Mouse (Mus musculus) neural tube, embryonic 12.5 days (tissue): ENCODE measurements around the gene Avpr2. TPM values are rescaled to one million over a fixed set of nuclear protein-coding genes. Genes with fewer than 3 reads are reported as not detected.

Source experiments
- ATAC-seq: fragments of 200-750 bp; cut with Nextera tagmentation; 2 replicates; pipeline ENCODE4 v1.8.0; 2017; ENCODE audit warnings: low read depth, mild to moderate bottlenecking, moderate TSS enrichment, moderate library complexity; ENCODE audit not compliant: low FRiP score
- H3K27ac ChIP-seq: fragments of 300-500 bp; sonication (generic); 2 replicates; pipeline ENCODE4 v1.5.1; 2016
- H3K27me3 ChIP-seq: fragments of 300-500 bp; sonication (generic); replicated peaks from 2 replicates; pipeline ENCODE4 v1.6.1; 2016; ENCODE audit warnings: mild to moderate bottlenecking
- H3K36me3 ChIP-seq: fragments of 300-500 bp; sonication (generic); 2 replicates; pipeline ENCODE4 v1.6.1; 2016; ENCODE audit warnings: mild to moderate bottlenecking
- H3K4me1 ChIP-seq: fragments of 300-500 bp; sonication (generic); 2 replicates; pipeline ENCODE4 v1.6.1; 2016
- H3K4me2 ChIP-seq: fragments of 300-500 bp; sonication (generic); replicated peaks from 2 replicates; pipeline ENCODE4 v1.6.1; 2016; ENCODE audit warnings: mild to moderate bottlenecking
- H3K4me3 ChIP-seq: fragments of 300-500 bp; sonication (generic); 2 replicates; pipeline ENCODE4 v1.5.1; 2016
- H3K9ac ChIP-seq: fragments of 300-500 bp; sonication (generic); 2 replicates; pipeline ENCODE4 v1.6.1; 2016; ENCODE audit warnings: mild to moderate bottlenecking
- H3K9me3 ChIP-seq: fragments of 300-500 bp; sonication (generic); 2 replicates; pipeline ENCODE4 v1.6.1; 2016; ENCODE audit warnings: mild to moderate bottlenecking
- WGBS: fragments of 180-500 bp; shearing (Covaris S2); methylation state at CpG from one replicate; pipeline ENCODE4 v1.1.7; 2016; 5-methylcytosine and 5-hydroxymethylcytosine counted together
- polyA plus RNA-seq: library from polyadenylated mRNA; unstranded; fragments of >200 nt; fragmentation: Nextera tagmentation; extraction: Ambion mirVana; gene quantifications from 2 replicates; pipeline ENCODE4 v1.2.1, GENCODE M21; 2016

Gene Avpr2
- polyA plus RNA-seq: 0.08 TPM in 1 of 2 replicates, not detected in the other

- Histone ChIP-seq H3K4me2 (no peak within 1 kb of the TSS), H3K4me1 (no peaks in the 10 kb centered on the region), H3K4me3 (no peak within 1 kb of the TSS), H3K36me3 (no peaks in the 10 kb centered on the region), H3K9ac (no peak within 1 kb of the TSS), H3K9me3 (no peaks in the 10 kb centered on the region), H3K27me3 (no peaks in the 10 kb centered on the region), H3K27ac (no peak within 1 kb of the TSS)
- ATAC-seq: no peak
- WGBS: 75% methylated on average over 6 of the region's 6 CpGs
Observed at GRCm38 (mm10) chrX:73891551-73892152, at the start of gene Avpr2. Gene Avpr2 (plus strand): TSS chrX:73892102.

GRCm38 (mm10) chrX:73854326-73855086 is 37.4 kb upstream of the Avpr2 start:
- H3K27ac ChIP-seq: no peak overlapping the region
- 88% methylated on average over 9 of the region's 9 CpGs for WGBS
- no peaks in the 10 kb centered on the region for H3K27me3 ChIP-seq
- H3K4me1 ChIP-seq: no peaks in the 10 kb centered on the region
- no peak overlapping the region for H3K9ac ChIP-seq
- no peak for ATAC-seq
- no peak overlapping the region for H3K4me2 ChIP-seq
- H3K36me3 ChIP-seq: no peaks in the 10 kb centered on the region; the same call in 1 of the 2 replicates
- H3K4me3 ChIP-seq: no peak overlapping the region
- H3K9me3 ChIP-seq: no peaks in the 10 kb centered on the region

GRCm38 (mm10) chrX:73855087-73855408 is 36.9 kb upstream of the Avpr2 start:
- no peaks in the 10 kb centered on the region for H3K27me3 ChIP-seq
- 85% methylated on average over 3 of the region's 3 CpGs for WGBS

GRCm38 (mm10) chrX:73864692-73865091 is 27.2 kb upstream of the Avpr2 start:
- peak; percentile 78; the same call in 1 of the 2 replicates for ATAC-seq
- no peaks in the 10 kb centered on the region for H3K27me3 ChIP-seq
- WGBS: 52% methylated on average over 3 of the region's 3 CpGs
- peaks cover 20% of the 10 kb centered on the region for H3K4me1 ChIP-seq
- H3K27ac ChIP-seq: no peak overlapping the region
- peak overlapping the region; percentile 1; the same call in 1 of the 2 replicates for H3K4me2 ChIP-seq
- H3K4me3 ChIP-seq: no peak overlapping the region
- no peak overlapping the region for H3K9ac ChIP-seq
- no peaks in the 10 kb centered on the region for H3K9me3 ChIP-seq
- H3K36me3 ChIP-seq: peaks cover 3% of the 10 kb centered on the region; the same call in 1 of the 2 replicates

More at GRCm38 (mm10) chrX:73855087-73855408, 36.9 kb upstream of the Avpr2 start:
- no peak for ATAC-seq
- Histone ChIP-seq H3K9me3 (no peaks in the 10 kb centered on the region), H3K36me3 (no peaks in the 10 kb centered on the region; the same call in 1 of the 2 replicates), H3K4me2 (no peak overlapping the region), H3K4me1 (no peaks in the 10 kb centered on the region), H3K9ac (no peak overlapping the region), H3K4me3 (no peak overlapping the region), H3K27ac (no peak overlapping the region)

GRCm38 (mm10) chrX:73867256-73867655 is 24.6 kb upstream of the Avpr2 start:
- no peaks in the 10 kb centered on the region for H3K9me3 ChIP-seq
- 0 out of 2 replicates have a peak, but pooled peaks have one; percentile 8 for ATAC-seq
- H3K9ac ChIP-seq: no peak overlapping the region
- no peaks in the 10 kb centered on the region for H3K27me3 ChIP-seq
- no peak overlapping the region for H3K4me2 ChIP-seq
- peaks cover 20% of the 10 kb centered on the region for H3K4me1 ChIP-seq
- H3K27ac ChIP-seq: no peak overlapping the region
- no peak overlapping the region for H3K4me3 ChIP-seq
- H3K36me3 ChIP-seq: no peaks in the 10 kb centered on the region
- WGBS: 33% methylated on average over 3 of the region's 3 CpGs

GRCm38 (mm10) chrX:73867852-73868251 is 24.1 kb upstream of the Avpr2 start:
- Histone ChIP-seq H3K27me3 (no peaks in the 10 kb centered on the region), H3K27ac (no peak overlapping the region), H3K9ac (no peak overlapping the region), H3K4me1 (peaks cover 20% of the 10 kb centered on the region), H3K9me3 (no peaks in the 10 kb centered on the region), H3K4me2 (no peak overlapping the region), H3K4me3 (no peak overlapping the region), H3K36me3 (no peaks in the 10 kb centered on the region)
- WGBS: 74% methylated on average over 1 of the region's 1 CpGs
- ATAC-seq: no peak

- ATAC-seq: no peak
- H3K4me2 ChIP-seq: no peak overlapping the region
- no peaks in the 10 kb centered on the region for H3K36me3 ChIP-seq
- 18% methylated on average over 5 of the region's 5 CpGs for WGBS
- no peak overlapping the region for H3K4me3 ChIP-seq
- H3K4me1 ChIP-seq: peaks cover 19% of the 10 kb centered on the region
- H3K9ac ChIP-seq: no peak overlapping the region
- no peaks in the 10 kb centered on the region for H3K9me3 ChIP-seq
- no peak overlapping the region for H3K27ac ChIP-seq
- no peaks in the 10 kb centered on the region for H3K27me3 ChIP-seq
Observed at GRCm38 (mm10) chrX:73869334-73869733, 22.6 kb upstream of the Avpr2 start.

- peaks cover 5% of the 10 kb centered on the region; the same call in 1 of the 2 replicates for H3K4me1 ChIP-seq
- no peak overlapping the region for H3K9ac ChIP-seq
- ATAC-seq: no peak
- no peaks in the 10 kb centered on the region for H3K36me3 ChIP-seq
- no peak overlapping the region for H3K4me3 ChIP-seq
- H3K9me3 ChIP-seq: no peaks in the 10 kb centered on the region
- H3K27me3 ChIP-seq: no peaks in the 10 kb centered on the region
- H3K4me2 ChIP-seq: no peak overlapping the region
- no peak overlapping the region for H3K27ac ChIP-seq
Observed at GRCm38 (mm10) chrX:73871474-73871873, 20.4 kb upstream of the Avpr2 start.

- no peaks in the 10 kb centered on the region for H3K36me3 ChIP-seq
- 0 out of 2 replicates have a peak, but pooled peaks cover under 1% of the 10 kb centered on the region for H3K4me1 ChIP-seq
- H3K27ac ChIP-seq: no peak overlapping the region
- no peak overlapping the region for H3K9ac ChIP-seq
- 28% methylated on average over 1 of the region's 1 CpGs for WGBS
- ATAC-seq: no peak
- no peak overlapping the region for H3K4me3 ChIP-seq
- H3K9me3 ChIP-seq: no peaks in the 10 kb centered on the region
- H3K27me3 ChIP-seq: no peaks in the 10 kb centered on the region
- no peak overlapping the region for H3K4me2 ChIP-seq
Observed at GRCm38 (mm10) chrX:73871956-73872355, 19.9 kb upstream of the Avpr2 start.

GRCm38 (mm10) chrX:73875881-73876280 is 16.0 kb upstream of the Avpr2 start:
- H3K9me3 ChIP-seq: no peaks in the 10 kb centered on the region
- no peak overlapping the region for H3K4me3 ChIP-seq
- peak overlapping the region; percentile 35 for H3K4me2 ChIP-seq
- H3K36me3 ChIP-seq: no peaks in the 10 kb centered on the region
- WGBS: 74% methylated on average over 2 of the region's 2 CpGs
- H3K4me1 ChIP-seq: no peaks in the 10 kb centered on the region
- H3K9ac ChIP-seq: no peak overlapping the region
- H3K27ac ChIP-seq: no peak overlapping the region
- no peaks in the 10 kb centered on the region for H3K27me3 ChIP-seq
- ATAC-seq: no peak

- Histone ChIP-seq H3K36me3 (no peaks in the 10 kb centered on the region), H3K4me2 (peak overlapping the region; percentile 35), H3K4me3 (no peak overlapping the region), H3K9me3 (no peaks in the 10 kb centered on the region), H3K4me1 (no peaks in the 10 kb centered on the region), H3K27me3 (no peaks in the 10 kb centered on the region), H3K27ac (no peak overlapping the region), H3K9ac (no peak overlapping the region)
- 86% methylated on average over 1 of the region's 1 CpGs for WGBS
- ATAC-seq: no peak
Observed at GRCm38 (mm10) chrX:73877014-73877413, 14.9 kb upstream of the Avpr2 start.

GRCm38 (mm10) chrX:73880194-73881035 is 11.5 kb upstream of the Avpr2 start:
- no peaks in the 10 kb centered on the region for H3K9me3 ChIP-seq
- no peaks in the 10 kb centered on the region for H3K27me3 ChIP-seq
- H3K4me3 ChIP-seq: peak overlapping the region; percentile 38
- no peaks in the 10 kb centered on the region for H3K36me3 ChIP-seq
- ATAC-seq: peak; percentile 46
- no peak overlapping the region for H3K27ac ChIP-seq
- no peaks in the 10 kb centered on the region for H3K4me1 ChIP-seq
- peak overlapping the region; percentile 61 for H3K4me2 ChIP-seq
- H3K9ac ChIP-seq: peak overlapping the region; percentile 58
- 23% methylated on average over 43 of the region's 48 CpGs for WGBS
